Mouse (Mus musculus) lung, adult 2 months (tissue): ENCODE measurements at regions not wholly inside any gene's neighbourhood (a gene's known extent, or its start where the extent isn't known, plus 50 kb on each side); places are given as distances from the start of the nearest gene placed in this dataset.

Experiments
- CTCF ChIP-seq: fragments of 200-500 bp; IDR thresholded peaks from 2 replicates; pipeline ENCODE4 v1.5.1; 2011; ENCODE audit warnings: mild to moderate bottlenecking, low read length, control low read depth; ENCODE audit not compliant: insufficient read depth
- POLR2A ChIP-seq: fragments of 200-500 bp; IDR thresholded peaks from 2 replicates; pipeline ENCODE4 v1.6.1; 2011; ENCODE audit warnings: low read depth, mild to moderate bottlenecking, control low read depth, low read length, borderline replicate concordance; ENCODE audit errors: extremely low read depth

DNA sequence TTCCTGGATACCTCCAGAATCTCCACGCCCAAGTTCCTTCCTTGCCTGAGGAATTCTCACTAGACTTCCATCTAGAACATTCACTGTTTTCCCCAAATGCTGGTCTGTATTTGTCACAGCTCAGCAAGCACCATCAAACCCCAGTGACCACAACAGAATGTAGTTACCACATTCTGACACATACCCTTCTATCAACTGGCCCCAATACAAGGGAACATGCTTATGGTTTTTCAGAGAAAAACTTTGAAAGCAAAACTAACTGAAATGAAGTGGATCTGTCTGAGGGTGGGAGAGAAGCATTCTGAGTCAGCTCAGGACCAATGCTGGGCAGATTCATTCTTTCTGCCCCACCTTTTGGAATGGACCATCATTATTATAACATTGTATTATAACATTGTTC is 110.9 kb upstream of the Tbl1xr1 start:
- TF ChIP-seq POLR2A (no peak), CTCF (no peak)
